Mouse (Mus musculus) stomach, embryonic 14.5 days (tissue): Measurements from ENCODE around the gene Eya3. TPM values are rescaled to one million over a fixed set of nuclear protein-coding genes. Genes with fewer than 3 reads are reported as not detected.

Experiments used
- ATAC-seq: fragments of 200-750 bp; cut with Nextera tagmentation; 2 replicates; pipeline ENCODE4 v1.8.0; 2017; ENCODE audit warnings: low read depth, moderate TSS enrichment; ENCODE audit not compliant: insufficient number of reproducible peaks, insufficient read depth, low FRiP score
- H3K27ac ChIP-seq: fragments of 300-500 bp; sonication (generic); 2 replicates; pipeline ENCODE4 v1.5.1; 2014; ENCODE audit warnings: mild to moderate bottlenecking, low read length, moderate library complexity, mixed read lengths
- H3K27me3 ChIP-seq: fragments of 300-500 bp; sonication (generic); 2 replicates; pipeline ENCODE4 v1.6.1; 2014; ENCODE audit warnings: low read length, control low read depth, mixed read lengths; ENCODE audit not compliant: control insufficient read depth, insufficient read depth
- H3K36me3 ChIP-seq: fragments of 300-500 bp; sonication (generic); 2 replicates; pipeline ENCODE4 v1.6.1; 2014; ENCODE audit warnings: mild to moderate bottlenecking, control low read depth, low read length, moderate library complexity, mixed read lengths; ENCODE audit not compliant: control insufficient read depth, insufficient read depth
- H3K4me1 ChIP-seq: fragments of 300-500 bp; sonication (generic); 2 replicates; pipeline ENCODE4 v1.6.1; 2014; ENCODE audit warnings: low read length, control low read depth, mixed read lengths; ENCODE audit not compliant: control insufficient read depth, insufficient read depth
- H3K4me2 ChIP-seq: fragments of 300-500 bp; sonication (generic); replicated peaks from 2 replicates; pipeline ENCODE4 v1.6.1; 2014; ENCODE audit warnings: low read depth, low read length, control low read depth
- H3K4me3 ChIP-seq: fragments of 300-500 bp; sonication (generic); 2 replicates; pipeline ENCODE4 v1.5.1; 2014; ENCODE audit warnings: low read depth, low read length, control low read depth
- H3K9ac ChIP-seq: fragments of 300-500 bp; sonication (generic); replicated peaks from 2 replicates; pipeline ENCODE4 v1.6.1; 2014; ENCODE audit warnings: low read depth, mild to moderate bottlenecking, control low read depth, low read length, moderate library complexity, mixed read lengths
- H3K9me3 ChIP-seq: fragments of 300-500 bp; sonication (generic); 2 replicates; pipeline ENCODE4 v1.6.1; 2016; ENCODE audit warnings: low read depth, low read length, control low read depth; ENCODE audit not compliant: control insufficient read depth
- WGBS: fragments of 180-500 bp; shearing (Covaris S2); extraction: QIAGEN DNeasy Blood & Tissue Kit; methylation state at CpG from one replicate; pipeline ENCODE4 v1.1.7; 2014; 5-methylcytosine and 5-hydroxymethylcytosine counted together
- polyA plus RNA-seq: library from polyadenylated mRNA; unstranded; fragments of >200 nt; fragmentation: Nextera tagmentation; extraction: Ambion mirVana; gene quantifications from 2 replicates; pipeline ENCODE4 v1.2.1, GENCODE M21; 2014

Eya3 gene
- polyA plus RNA-seq, 1 experiment from 2014 or later: 32.3 TPM

DNA sequence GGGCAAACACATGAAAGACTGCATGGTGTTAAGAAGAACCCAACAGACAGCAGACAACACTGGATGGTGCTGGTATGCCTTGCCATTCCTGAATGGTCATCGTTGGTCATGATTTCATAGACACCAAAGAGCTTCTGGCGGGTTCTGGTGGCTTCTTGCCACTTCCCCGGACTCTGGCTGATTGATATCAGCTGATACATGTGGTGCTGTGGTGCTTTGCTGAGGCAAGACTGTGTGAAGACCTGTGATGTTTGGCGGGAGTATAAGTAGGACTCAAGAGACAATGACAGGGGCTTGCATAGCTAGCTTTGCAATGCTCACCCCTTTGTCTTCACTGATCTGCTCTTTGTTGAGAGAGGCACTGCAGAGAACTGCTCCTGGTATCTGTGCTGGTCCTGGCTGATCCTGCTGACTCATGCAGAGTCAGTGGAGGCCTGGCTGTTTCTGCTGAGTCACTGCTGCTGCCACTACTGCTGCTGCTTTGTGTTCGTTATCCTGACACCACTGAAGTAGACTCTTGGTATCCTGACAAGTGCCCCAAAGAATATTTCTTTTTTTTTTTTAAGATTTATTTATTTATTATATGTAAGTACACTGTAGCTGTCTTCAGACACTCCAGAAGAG is 14.6 kb upstream of the Eya3 start:
- Histone ChIP-seq H3K9me3 (no peaks in the 10 kb centered on the region), H3K4me2 (no peak overlapping the region), H3K4me3 (no peak overlapping the region), H3K27me3 (no peaks in the 10 kb centered on the region), H3K27ac (no peak overlapping the region), H3K4me1 (no peaks in the 10 kb centered on the region), H3K9ac (no peak overlapping the region), H3K36me3 (no peaks in the 10 kb centered on the region)
- 78% methylated on average over 5 of the region's 5 CpGs for WGBS
- 0 out of 2 replicates have a peak, but pooled peaks have one; percentile 63 for ATAC-seq

DNA sequence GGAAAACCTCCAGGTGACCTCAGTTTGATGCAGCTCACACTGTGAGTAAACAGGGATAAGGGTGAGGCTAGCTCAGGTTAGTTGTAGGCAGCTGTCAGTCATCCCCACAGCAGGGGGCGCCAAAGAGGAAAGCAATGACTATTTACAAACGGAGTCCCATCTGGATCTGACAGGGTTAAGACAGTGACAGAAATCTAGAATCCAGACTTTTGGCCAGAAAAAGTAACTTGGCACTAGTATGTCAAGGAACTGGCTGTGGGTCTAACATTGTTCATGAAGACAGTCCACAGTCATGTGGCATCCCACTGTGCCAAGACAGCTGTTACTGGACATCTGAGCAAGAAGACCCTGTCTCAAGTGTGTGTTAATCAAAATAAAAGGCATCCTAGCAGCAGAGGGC is 10.0 kb upstream of the Eya3 start:
- Histone ChIP-seq H3K4me1 (no peaks in the 10 kb centered on the region), H3K36me3 (no peaks in the 10 kb centered on the region), H3K9ac (no peak overlapping the region), H3K27me3 (no peaks in the 10 kb centered on the region), H3K4me3 (no peak overlapping the region), H3K9me3 (no peaks in the 10 kb centered on the region), H3K27ac (no peak overlapping the region), H3K4me2 (no peak overlapping the region)
- ATAC-seq: no peak
- 17% methylated on average over 2 of the region's 2 CpGs for WGBS

DNA sequence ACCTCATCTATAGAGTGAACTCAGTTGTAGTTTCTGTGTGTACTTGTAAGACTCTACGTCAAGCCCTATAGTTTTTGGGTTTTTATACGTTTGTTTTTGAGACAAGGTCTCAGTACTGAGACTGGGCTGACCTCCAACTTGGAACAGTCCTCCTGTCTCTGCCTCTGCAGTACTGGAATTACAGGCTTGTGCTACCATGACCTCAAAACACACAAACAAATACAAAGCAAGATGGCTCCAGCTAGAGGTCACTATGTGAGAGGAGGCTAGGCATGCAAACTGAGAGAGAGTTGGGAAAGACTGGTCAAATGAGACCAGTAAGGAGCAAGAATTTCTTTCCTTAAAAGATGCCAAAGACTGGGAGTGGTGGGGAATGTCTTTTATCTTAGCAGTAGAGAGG is 2.8 kb upstream of the Eya3 start:
- no peak overlapping the region for H3K9ac ChIP-seq
- no peak overlapping the region for H3K27ac ChIP-seq
- H3K27me3 ChIP-seq: no peaks in the 10 kb centered on the region
- no peak for ATAC-seq
- H3K4me2 ChIP-seq: no peak overlapping the region
- H3K36me3 ChIP-seq: no peaks in the 10 kb centered on the region
- no peaks in the 10 kb centered on the region for H3K9me3 ChIP-seq
- WGBS: 90% methylated on average over 2 of the region's 2 CpGs
- H3K4me1 ChIP-seq: peaks cover 6% of the 10 kb centered on the region; the same call in 1 of the 2 replicates
- H3K4me3 ChIP-seq: no peak overlapping the region

DNA sequence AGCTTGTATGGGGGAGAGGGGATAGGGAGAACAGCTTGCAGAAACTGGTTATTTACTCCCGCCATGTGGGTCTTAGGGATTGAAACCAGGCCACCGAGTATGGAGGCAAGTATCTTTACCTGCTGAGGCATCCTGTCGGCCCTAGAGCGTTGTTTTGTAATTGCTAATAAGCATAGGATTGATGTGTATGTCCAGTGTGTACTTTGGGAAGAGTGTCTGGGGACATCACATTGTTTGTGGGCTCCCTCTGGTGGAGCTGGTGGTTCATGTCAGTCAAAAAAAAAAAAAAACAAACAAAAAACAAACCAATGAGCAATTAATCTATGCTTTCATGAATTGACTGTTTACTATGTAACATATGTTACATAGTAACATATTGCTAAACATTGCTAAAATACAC is 2.2 kb upstream of the Eya3 start:
- Histone ChIP-seq H3K9ac (no peak overlapping the region), H3K9me3 (no peaks in the 10 kb centered on the region), H3K4me3 (no peak overlapping the region), H3K27ac (no peak overlapping the region), H3K36me3 (no peaks in the 10 kb centered on the region), H3K27me3 (no peaks in the 10 kb centered on the region), H3K4me1 (peaks cover 6% of the 10 kb centered on the region; the same call in 1 of the 2 replicates), H3K4me2 (no peak overlapping the region)
- 48% methylated on average over 4 of the region's 4 CpGs for WGBS
- ATAC-seq: no peak

DNA sequence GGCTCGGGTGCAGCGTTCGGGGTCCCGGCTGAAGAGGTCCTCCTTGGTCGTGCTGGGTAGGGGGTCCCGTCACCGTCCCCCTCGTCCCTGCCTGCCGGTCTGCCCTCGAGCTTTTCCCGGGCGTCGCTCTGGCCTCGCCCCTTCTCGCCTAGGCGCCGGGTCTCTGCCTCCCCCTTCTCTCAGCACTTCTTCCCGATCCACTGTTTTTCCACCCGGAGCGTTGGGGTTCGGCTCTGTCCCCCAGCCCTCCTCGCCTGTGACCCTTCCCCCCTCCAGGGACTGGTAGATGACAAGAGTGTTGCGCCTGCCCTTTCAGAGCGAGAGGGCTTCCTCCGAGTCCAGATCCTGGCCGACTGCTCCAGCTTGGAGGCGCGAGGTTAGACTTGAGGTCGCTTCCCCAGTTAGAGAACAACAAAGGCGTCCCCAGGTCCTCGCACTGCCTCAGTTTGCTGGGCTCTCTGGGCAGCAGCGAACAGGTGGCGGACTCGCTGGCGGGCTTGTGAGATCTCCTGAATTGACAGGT is 465 bp downstream of the Eya3 start:
- Histone ChIP-seq H3K9ac (peak overlapping the region; percentile 67), H3K9me3 (no peaks in the 10 kb centered on the region), H3K27me3 (no peaks in the 10 kb centered on the region), H3K4me3 (peak overlapping the region; percentile 87), H3K4me1 (peaks cover 6% of the 10 kb centered on the region; the same call in 1 of the 2 replicates), H3K27ac (peak overlapping the region; percentile 56; the same call in 1 of the 2 replicates), H3K4me2 (peak overlapping the region; percentile 64), H3K36me3 (no peaks in the 10 kb centered on the region; the same call in none of the 2 replicates)
- under 1% methylated on average over 35 of the region's 35 CpGs for WGBS
- ATAC-seq: peak; percentile 26; the same call in 1 of the 2 replicates

DNA sequence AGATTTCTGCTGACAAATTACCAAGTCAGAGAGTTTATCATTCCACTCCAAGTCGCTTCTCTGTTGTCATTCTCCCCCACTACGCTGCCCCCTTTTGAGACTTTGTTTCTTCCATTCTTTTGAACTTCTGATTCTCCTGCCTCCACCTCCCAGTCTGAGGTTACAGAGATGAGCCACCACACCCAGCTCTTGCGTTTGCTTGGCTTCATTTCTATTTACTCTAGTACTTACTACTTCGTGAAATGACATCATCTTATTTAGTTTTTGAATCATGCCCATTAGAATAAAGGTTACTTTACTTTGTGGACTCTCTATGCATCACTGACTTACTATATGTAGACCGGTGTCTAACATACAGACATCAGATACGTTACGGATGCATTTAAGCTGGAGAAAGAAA is 8.7 kb downstream of the Eya3 start:
- Histone ChIP-seq H3K4me3 (no peak overlapping the region), H3K9ac (no peak overlapping the region), H3K4me1 (0 out of 2 replicates have a peak, but pooled peaks cover 3% of the 10 kb centered on the region), H3K9me3 (no peaks in the 10 kb centered on the region), H3K4me2 (no peak overlapping the region), H3K27ac (no peak overlapping the region), H3K27me3 (no peaks in the 10 kb centered on the region), H3K36me3 (no peaks in the 10 kb centered on the region)
- WGBS: 72% methylated on average over 7 of the region's 7 CpGs
- ATAC-seq: no peak

DNA sequence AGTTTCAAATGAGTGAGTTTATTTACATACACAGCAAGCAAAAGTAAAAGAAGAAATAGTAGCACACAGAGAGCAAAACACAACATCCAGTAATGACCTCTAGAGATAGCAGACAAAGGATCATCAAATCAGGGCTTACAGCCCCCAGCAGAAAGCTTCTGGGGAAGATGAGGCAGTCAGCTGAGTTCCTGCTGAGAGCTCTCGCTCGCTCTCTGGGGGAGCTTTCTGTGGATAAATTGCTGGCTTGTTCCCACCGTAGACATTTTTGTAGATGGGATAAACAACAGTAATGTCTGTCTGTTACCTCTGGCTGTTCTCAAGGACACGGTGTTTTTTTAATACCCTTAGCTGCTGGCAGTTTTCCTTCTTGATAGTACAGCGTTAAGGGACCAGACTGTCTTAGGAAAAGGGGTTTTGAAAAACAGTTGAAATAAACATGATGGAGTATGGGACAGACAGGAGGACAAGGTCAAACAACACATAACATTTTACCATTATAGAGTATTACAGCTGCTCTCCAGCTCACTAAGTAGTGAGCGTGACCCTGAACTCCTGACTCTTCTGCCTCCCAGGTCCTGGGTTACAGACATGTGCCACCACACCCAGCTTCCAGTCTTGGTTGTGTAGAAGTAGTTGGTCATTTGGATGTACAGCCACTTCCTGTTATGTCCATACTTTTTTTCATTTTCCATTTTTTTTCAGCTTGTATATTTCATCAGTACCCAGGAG is 10.6 kb downstream of the Eya3 start:
- Histone ChIP-seq H3K4me2 (no peak overlapping the region), H3K27ac (no peak overlapping the region)
- 55% methylated on average over 6 of the region's 6 CpGs for WGBS

DNA sequence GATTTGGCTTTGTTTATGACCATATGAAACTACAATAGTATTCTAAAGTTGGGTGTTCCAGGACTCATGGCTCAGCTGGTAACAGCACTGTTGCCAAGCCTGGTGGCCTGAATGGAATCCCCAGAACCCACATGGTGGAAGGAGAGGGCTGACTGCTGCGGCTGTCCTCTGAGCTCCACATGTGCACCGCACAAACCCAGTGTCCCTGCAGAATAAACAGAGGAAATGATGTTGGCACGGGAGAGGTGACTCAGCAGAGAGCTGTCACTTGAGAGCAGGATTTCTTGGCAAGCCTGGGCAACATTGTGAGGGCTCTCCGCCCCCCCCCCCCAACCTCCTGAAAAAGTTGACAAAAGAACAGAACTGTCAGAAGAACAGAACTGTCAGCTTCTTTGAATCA is 14.1 kb downstream of the Eya3 start:
- 28% methylated on average over 4 of the region's 4 CpGs for WGBS
- Histone ChIP-seq H3K36me3 (no peaks in the 10 kb centered on the region), H3K9ac (no peak overlapping the region), H3K27ac (no peak overlapping the region), H3K9me3 (no peaks in the 10 kb centered on the region), H3K4me2 (no peak overlapping the region), H3K4me3 (no peak overlapping the region), H3K27me3 (no peaks in the 10 kb centered on the region), H3K4me1 (peaks cover 7% of the 10 kb centered on the region; the same call in 1 of the 2 replicates)
- no peak for ATAC-seq

More for the DNA sequence above, 10.6 kb downstream of the Eya3 start:
- Histone ChIP-seq H3K9me3 (no peaks in the 10 kb centered on the region), H3K4me3 (no peak overlapping the region), H3K9ac (no peak overlapping the region), H3K36me3 (no peaks in the 10 kb centered on the region), H3K27me3 (no peaks in the 10 kb centered on the region), H3K4me1 (peaks cover 7% of the 10 kb centered on the region; the same call in 1 of the 2 replicates)
- no peak for ATAC-seq
